Mouse (Mus musculus) testis, adult 2 months (tissue): ENCODE data around the gene Atraid.

Experiments
- CTCF ChIP-seq: fragments of 200-500 bp; IDR thresholded peaks from 2 replicates; pipeline ENCODE4 v1.5.1; 2012; ENCODE audit warnings: low read depth, mild to moderate bottlenecking, inconsistent platforms, low read length, moderate library complexity; ENCODE audit not compliant: control insufficient read depth, insufficient read depth, insufficient replicate concordance
- POLR2A ChIP-seq: fragments of 200-500 bp; IDR thresholded peaks from 2 replicates; pipeline ENCODE4 v1.6.1; 2012; ENCODE audit warnings: low read depth, mild to moderate bottlenecking, inconsistent platforms, low read length, moderate library complexity; ENCODE audit not compliant: control insufficient read depth

GRCm38 (mm10) chr5:31076346-31076745 lies 28.2 kb downstream of the Atraid start:
- TF ChIP-seq CTCF (no peak), POLR2A (no peak)
